Mouse (Mus musculus): ENCODE measurements at regions not wholly inside any gene's neighbourhood (a gene's known extent, or its start where the extent isn't known, plus 50 kb on each side); places are given as distances from the start of the nearest gene placed in this dataset.

DNA sequence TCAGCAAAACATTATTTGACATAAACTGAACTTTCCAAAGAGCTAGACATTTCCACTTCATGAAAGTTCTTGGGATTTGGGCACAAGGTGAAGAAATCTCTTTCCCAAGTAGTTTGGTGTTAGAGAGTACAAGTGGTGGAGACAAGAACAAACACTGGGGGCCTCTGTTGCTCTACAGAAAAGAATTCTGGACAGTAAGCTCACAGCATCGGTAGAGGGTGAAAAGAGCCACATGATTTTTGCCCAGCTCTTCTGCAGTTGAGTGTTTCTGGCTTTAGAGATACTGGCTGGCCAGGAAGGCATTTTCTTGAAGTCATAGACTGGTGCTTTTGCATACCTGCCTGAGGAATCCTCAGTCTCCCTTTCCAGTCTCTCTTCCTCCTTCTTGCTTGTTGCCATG is 127.8 kb downstream of the Stk31 start:
- DNase-seq (ENCODE audit: extremely low spot score in 1 of 2, low spot score in 2 of 2) = peak in 1 of 2 experiments; percentile 13

DNA sequence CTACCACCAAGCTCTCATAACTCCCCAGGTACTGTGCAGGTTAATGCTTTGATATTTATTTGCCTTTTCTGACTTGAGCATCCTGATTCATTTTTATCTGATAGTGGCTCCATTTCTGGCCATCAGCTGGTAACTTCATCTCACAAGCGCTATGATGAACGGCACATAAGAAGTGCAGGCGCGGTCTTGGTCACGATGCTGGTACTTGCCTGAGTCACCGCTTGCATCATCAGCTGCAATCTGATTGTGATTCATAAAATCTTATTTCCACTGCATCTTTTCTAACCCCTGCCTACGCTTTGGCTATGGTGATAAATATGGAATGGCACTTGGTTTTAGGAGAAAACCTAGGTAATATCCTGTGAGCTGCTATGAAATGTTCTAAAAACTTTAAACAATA is 128.3 kb downstream of the Stk31 start:
- no peak for DNase-seq (ENCODE audit: extremely low spot score in 1 of 2, low spot score in 2 of 2)
- intact Hi-C loops (cut with DNase I) = loop anchor here (5.0 kb wide), 2 partner anchors 394 to 664 kb away; no protein-coding TSS in a partner anchor

More for the DNA sequence above, 127.8 kb downstream of the Stk31 start:
- intact Hi-C loops (cut with DNase I) = loop anchor here (5.0 kb wide), 2 partner anchors 394 to 664 kb away; no protein-coding TSS in a partner anchor

DNA sequence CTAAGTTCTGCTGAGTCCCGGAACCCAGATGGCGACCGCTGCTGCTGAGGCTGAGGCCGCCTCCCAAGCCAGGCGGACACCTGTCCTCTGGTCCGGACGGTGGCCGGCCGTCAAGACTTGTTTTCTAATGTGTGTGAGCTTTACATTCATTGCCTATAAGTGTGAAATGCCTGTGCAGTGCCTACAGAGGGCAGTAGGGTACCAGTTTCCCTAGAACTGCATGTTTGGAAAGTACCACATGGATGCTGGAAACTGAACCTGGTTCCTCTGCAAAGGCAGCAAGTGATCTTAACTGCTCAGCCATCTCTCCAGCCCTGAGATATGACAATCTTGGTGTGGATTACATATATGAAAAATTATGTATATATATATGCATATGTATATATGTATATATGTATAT is 138.6 kb downstream of the Stk31 start:
- DNase-seq (ENCODE audit: extremely low spot score in 1 of 2, low spot score in 2 of 2) = no peak

DNA sequence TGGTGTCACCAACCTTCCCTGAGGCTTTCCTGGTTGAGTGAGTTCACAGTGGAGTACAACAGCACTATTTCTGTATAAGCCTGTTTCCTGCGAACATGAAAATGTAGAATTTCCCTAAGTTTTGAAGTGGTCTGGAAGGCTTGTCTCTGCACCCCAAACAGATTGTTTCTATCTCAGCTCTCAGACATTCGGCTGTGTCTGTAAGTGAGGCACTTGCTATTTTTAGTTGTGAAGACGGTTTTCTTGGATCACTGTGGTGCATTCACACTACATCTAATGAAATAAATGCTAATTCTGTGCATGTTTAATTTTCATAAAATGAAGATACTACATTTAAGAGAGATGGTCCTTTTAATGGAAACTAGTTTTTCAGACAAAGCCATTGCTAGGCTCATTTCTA is 139.1 kb downstream of the Stk31 start:
- no peak for DNase-seq (ENCODE audit: extremely low spot score in 1 of 2, low spot score in 2 of 2)
- intact Hi-C loops (cut with DNase I) = no loop called here

More for the DNA sequence above, 138.6 kb downstream of the Stk31 start:
- intact Hi-C loops (cut with DNase I) = no loop called here

DNA sequence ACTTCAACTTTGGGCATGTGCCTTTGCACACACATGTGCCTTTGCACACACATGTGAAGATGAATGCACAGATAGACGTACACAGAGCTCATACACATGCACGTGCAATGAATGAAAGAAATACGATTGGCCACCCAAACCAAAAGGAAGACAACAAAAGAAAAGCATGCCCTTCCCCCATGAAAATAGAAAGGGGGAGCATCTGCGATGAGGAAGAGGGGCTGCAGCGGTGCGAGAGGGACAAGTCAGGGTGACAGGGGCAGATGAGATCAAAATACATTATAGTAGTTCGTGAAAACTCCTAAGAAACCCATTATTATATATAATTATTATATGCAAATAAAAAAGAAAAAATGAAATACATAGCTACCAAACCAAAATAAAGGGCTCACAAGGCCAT is 149.5 kb downstream of the Stk31 start:
- no peak for DNase-seq (ENCODE audit: extremely low spot score in 1 of 2, low spot score in 2 of 2)
- intact Hi-C loops (cut with DNase I) = no loop called here

DNA sequence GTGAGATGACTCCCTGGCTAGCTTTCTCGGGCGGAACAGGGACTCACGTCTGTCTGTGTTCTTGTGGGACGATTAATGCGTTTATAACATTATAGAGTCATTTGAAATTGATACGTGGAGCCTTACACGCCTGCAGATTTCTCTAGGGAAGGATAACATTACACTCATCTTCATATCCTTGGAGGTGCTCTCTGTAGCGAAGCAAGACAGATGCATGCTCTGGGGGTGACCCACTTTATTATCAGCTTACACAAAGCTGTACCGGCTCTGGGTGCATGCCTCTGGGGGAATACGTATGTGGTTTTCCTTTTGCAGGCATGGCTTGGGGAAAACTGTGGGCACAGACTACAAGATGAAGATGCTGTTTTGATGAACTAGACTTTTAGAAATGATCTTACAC is 159.7 kb downstream of the Stk31 start:
- no peak for DNase-seq (ENCODE audit: extremely low spot score in 1 of 2, low spot score in 2 of 2)
- intact Hi-C loops (cut with DNase I) = no loop called here

DNA sequence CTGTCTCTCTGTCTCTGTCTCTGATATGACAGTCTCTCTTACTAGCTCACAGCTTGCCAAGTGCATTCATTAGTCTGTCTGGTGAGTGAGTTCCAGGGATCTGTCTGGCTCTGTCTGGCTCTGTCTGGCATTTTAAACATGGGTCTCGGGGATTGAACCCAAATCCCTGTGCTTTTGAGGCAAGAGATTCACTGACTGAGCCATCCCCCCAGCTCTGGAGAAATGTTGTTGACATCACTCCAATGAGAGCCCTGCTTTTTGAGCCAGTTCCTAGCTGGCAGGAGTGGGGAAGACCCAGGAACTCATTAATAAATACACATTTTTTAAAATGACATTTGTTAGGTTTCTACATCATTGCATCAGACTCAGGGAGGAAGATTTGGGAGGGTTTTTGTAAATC is 163.1 kb downstream of the Stk31 start:
- intact Hi-C loops (cut with DNase I) = no loop called here

DNA sequence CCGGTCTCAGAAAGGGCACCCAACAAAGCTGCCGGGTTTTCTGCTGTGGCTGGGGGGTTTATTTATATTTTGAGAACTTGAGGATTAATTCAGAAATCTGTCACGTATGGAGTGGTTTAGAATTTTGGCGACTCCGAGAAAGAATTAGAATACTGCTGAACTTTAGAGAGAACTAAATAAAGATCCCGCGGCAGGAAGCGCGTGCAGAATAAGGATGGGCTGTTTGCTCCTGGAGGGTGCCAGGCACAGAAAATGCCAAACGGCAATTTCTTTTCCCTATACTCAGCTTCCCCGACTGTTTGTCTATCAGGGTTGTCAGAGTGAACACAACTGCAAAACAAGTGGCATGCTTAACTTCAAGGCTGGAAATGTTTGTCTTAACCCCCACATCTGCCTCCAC is 163.7 kb downstream of the Stk31 start:
- DNase-seq (ENCODE audit: extremely low spot score in 1 of 2, low spot score in 2 of 2) = no peak
- intact Hi-C loops (cut with DNase I) = no loop called here

More for the DNA sequence above, 163.1 kb downstream of the Stk31 start:
- no peak for DNase-seq (ENCODE audit: extremely low spot score in 1 of 2, low spot score in 2 of 2)

DNA sequence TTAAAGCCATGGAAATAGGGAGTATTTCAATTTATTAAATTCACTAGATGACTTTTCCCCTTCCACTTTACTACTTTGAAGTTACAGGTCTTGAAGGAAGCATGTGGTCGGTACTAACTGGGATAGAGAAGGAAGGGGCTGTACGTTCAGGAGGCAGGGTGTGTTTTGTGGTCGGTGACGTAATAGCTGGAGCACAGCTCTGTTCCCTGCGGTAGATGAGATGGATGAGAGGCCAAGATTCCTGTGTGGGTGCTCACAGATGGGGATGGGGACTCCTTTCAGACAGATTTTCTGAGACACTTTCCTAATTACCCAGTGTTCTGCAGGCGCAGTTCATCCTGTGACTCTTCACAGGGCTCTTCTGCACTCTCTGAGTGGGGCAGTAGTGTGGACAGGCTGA is 182.9 kb downstream of the Stk31 start:
- intact Hi-C loops (cut with DNase I) = no loop called here
- DNase-seq (ENCODE audit: extremely low spot score in 1 of 2, low spot score in 2 of 2) = no peak

DNA sequence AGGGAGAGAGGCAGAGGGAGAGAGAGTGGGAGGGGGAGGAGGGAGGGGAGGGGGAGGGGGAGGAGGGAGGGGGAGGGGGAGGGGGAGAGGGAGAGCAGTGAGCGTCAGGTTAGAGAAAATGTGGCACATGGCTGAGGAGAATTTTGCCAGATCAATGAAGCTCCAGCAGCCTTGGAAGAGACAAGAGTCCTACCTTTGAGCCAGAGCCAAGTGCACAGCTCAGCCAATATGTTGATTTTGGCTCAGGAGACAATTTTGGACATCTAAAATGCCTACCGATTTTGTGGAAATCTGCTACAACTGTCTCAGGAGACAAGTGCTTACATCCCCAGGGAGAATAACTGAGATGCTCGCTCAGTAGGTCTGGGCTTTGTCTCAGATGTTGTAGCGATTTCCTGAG is 184.3 kb downstream of the Stk31 start:
- intact Hi-C loops (cut with DNase I) = no loop called here
- DNase-seq (ENCODE audit: extremely low spot score in 1 of 2, low spot score in 2 of 2) = no peak

DNA sequence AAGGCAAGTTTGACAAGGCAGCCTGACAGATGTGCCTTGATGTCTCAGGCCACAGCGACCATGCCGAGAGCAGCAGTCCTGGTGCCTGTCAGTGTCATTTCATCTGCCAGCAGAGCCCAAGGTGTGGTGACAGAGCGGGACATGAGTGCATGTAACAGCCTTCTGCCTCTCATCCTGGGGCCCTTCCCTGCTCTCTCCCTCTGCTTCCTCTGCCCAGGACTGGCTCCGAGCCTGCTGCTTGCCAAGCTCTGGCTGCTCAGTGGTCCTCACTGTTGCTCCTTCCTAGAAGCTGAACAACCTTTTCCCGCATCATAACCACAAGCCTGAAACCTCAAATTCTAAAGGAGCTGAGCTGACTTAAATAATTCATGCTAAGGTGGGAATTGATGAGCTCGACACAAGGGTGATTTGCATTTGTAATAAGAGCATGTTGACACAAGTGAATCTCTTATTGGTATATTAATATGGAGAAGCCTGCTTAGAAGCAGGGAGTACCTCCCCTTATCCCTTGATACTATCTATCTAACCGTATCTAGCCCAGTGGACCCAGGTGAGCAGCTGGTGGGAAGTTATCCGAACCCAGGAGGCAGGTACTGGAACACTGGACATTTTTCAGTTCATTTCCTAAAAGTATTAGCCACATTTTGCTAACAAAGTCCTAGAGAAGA is 186.8 kb downstream of the Stk31 start:
- DNase-seq (ENCODE audit: extremely low spot score in 1 of 2, low spot score in 2 of 2) = no peak
- intact Hi-C loops (cut with DNase I) = no loop called here

DNA sequence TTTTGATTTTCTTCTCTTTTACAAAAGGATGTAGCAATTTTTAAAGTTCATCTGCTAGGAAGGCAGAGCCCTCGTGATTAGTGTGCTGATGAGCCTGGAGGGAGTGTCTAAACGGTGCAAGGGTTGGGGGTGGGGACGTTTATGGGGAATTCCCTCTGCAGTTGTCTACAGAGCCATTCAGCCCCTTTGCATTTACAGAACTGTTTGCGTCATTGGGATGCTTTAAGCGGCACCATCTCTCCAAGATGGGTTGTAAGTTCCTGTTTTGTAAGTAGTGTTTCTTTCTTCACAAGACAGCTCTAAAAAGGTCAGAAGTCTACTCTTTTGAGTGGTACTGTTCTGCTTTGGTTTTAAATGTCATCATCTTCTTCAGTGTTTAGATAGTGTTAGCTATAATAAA is 191.1 kb downstream of the Stk31 start:
- DNase-seq (ENCODE audit: extremely low spot score in 1 of 2, low spot score in 2 of 2) = no peak
- intact Hi-C loops (cut with DNase I) = no loop called here

DNA sequence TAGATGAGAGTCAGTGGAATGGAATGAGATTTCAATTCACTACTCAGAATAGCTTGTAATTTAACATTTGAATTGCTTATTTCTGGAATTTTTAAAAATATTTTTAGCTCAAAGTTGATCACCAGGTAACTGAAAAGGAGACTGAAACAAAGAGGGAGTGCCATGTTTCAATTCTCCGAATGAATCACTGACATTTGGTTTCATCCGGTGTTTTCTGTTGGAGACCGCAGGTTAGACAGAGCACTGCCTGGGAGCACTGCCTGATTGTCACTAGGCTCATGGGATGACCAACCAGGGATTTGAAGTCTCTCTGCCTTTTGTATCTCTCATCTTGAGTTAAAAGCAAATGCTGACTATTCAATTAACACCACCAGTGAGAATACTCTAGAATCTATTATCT is 193.3 kb downstream of the Stk31 start:
- no peak for DNase-seq (ENCODE audit: extremely low spot score in 1 of 2, low spot score in 2 of 2)
- intact Hi-C loops (cut with DNase I) = no loop called here

DNA sequence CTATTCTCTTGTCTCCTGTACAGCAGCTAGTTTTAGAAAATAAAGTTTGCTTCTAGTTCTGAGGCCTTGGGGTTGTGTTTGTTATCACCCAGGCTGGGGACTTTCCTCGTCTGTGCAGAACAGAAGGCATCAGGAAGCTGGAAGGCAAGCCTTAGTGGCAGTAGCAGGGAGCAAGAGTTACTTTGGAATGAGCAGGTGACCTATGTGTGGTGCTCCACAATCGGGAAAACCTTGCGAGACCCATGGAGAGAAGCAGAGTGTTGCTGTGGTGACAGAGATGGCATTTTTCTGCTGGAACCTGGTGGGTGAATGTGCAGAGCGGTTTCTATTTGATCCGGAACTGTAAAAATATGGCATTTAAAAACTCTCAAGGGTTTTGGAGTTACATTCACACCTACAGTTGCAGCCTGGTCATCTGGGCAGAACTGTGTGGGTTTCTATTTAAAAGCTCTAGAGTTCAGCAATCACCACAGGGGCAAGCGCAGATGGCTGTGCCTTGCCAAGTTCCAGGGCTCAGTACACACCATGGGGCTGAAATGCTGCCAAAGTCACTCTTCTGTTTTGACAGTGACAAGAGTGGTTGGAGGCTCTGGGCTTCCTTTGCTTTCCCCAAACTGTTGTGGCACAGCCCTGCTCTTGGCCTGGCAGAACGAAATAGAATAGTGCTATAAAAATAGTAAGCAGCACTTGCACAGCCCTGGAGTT is 195.7 kb downstream of the Stk31 start:
- DNase-seq (ENCODE audit: extremely low spot score in 1 of 2, low spot score in 2 of 2) = peak; percentile 22 to 41

DNA sequence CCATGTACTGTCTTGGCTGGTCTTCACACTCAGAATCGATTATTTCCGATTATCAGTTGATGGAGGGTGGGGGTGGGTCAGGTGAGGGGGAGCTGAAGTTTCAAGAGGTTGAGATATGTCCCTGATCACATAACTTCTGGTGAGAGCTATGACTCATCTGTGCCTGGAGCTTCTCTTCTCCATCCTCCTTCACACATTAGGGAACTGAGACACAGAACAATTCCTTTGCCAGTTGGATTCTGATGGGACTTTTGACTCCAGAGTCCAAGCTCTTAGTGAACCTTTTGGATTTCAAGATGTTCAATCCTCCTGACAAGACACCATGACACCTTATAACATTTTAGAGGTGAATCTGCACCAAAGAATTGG is 196.2 kb downstream of the Stk31 start:
- intact Hi-C loops (cut with DNase I) = no loop called here
- no peak for DNase-seq (ENCODE audit: extremely low spot score in 1 of 2, low spot score in 2 of 2)

More for the DNA sequence above, 195.7 kb downstream of the Stk31 start:
- intact Hi-C loops (cut with DNase I) = no loop called here

DNA sequence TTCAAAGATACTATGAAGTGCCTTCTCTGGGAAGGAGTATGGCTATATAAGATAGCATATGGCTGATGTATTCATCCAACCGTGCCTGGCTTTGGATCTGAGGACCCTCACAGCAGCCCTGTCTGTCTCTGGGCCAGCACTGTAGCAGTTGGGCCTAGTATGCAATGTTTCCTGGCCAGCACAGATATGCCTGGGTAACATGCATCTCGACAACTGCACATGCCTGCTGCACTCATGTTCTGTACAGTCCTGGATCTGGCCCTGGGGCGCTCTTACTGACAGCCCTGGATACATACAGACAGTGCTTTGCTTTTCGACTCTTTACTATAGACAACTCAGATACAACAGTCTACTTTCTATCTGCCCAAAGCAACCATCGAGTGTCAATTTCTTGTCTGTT is 197.3 kb downstream of the Stk31 start:
- intact Hi-C loops (cut with DNase I) = no loop called here
- DNase-seq (ENCODE audit: extremely low spot score in 1 of 2, low spot score in 2 of 2) = no peak

DNA sequence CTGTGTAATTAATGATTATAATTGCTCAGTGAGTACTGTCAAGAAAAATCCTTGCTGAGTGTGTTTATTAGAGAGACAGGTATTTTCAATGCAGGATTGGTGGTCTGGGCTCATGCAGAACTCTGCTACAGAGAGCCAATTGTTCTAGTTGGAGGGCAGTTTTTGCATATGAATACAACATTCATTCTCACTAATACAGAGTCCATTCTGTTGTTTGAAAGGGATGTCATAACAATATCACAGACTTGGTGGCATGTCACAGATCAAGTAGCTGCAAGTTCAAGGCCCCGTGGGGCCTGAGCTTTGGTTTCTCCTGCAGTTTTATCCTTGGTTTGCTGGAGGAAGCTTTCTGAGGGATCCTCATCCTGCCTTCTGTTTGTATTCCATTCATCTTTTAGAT is 207.8 kb downstream of the Stk31 start:
- intact Hi-C loops (cut with DNase I) = no loop called here
- no peak for DNase-seq (ENCODE audit: extremely low spot score in 1 of 2, low spot score in 2 of 2)

DNA sequence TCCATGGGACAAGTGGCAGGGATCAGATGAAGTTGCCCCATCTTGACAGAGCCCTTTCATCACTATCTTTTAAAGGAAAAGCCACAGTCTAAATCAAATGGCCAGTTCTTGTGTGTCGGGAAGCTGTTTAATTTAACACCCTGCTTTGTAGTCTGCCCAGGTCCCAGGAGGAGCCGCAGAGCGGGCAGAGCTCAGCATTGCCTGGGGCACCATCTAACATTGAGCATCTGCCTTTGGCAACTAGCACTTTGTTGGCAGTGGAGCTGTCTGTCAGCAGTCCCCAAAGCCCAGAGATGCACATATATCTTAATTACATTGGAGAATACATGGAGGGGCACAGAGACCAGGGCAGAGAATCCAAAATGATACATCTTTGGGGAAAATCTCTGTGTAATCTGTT is 208.4 kb downstream of the Stk31 start:
- no peak for DNase-seq (ENCODE audit: extremely low spot score in 1 of 2, low spot score in 2 of 2)
- intact Hi-C loops (cut with DNase I) = no loop called here

DNA sequence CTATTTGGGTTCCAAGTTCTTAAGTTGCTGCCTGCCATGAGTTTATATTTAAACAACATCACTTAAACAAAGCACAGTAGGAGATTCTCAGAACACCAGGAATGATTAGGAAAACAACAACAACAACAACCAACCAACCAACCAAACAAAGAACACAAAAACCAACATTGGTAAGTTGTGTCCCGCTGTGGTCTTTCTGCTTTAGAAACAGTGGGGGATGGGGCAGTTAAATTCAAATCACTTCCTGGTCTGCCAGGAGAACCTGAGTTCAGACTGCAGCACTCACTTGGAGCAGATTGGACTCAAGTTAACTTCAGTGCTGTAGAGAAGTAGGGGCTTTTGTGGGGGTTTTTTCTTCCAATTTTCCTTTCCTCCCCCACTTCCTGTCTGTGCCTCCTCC is 210.6 kb downstream of the Stk31 start:
- intact Hi-C loops (cut with DNase I) = no loop called here
- DNase-seq (ENCODE audit: extremely low spot score in 1 of 2, low spot score in 2 of 2) = no peak

DNA sequence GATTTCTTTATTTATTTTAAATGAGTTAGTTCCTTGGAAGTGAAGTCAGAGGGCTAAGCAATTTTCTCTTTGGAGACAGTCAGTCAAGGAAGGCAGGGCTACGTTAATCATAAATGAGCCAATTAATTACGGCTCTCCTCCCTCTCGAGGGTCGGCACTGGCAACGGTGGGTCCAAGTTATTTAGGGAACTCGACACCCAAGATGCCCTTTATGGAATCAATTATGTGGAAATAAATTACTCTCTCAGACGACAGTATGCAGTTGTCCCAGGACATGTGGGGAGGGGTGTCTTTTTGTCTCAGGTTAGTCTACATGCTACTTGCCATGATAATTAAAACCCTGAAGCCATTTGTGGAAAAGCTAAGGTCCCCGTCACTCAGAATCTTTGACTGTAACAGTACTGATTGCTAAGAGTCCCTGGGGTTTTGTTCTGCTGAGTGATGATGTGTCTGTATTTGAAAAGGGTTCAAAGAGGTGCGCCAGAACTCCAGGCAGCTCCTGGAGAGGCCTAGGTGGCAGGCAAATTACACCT is 211.3 kb downstream of the Stk31 start:
- DNase-seq (ENCODE audit: extremely low spot score in 1 of 2, low spot score in 2 of 2) = no peak
- intact Hi-C loops (cut with DNase I) = no loop called here

Measured in left cerebral cortex, postnatal 10 days (tissue).